Mouse (Mus musculus) G1E-ER4 (cell line): ENCODE results near the gene Papola. TPM values are rescaled to one million over a fixed set of nuclear protein-coding genes. Genes with fewer than 3 reads are reported as not detected.

Experiments used
- GATA1 ChIP-seq: IDR thresholded peaks from one replicate; pipeline ENCODE4 v1.8.0; 2012; ENCODE audit warnings: low read length, inconsistent platforms
- polyA plus RNA-seq: library from polyadenylated mRNA; stranded (reverse); fragments of >175 nt; gene quantifications from 2 replicates; pipeline ENCODE4 v1.2.3, GENCODE M21; 2012

The Papola gene
- 408 and 637 TPM in 2 replicates for polyA plus RNA-seq

GRCm38 (mm10) chr12:105784196-105784999 lies at the start of gene Papola:
Gene Papola, plus strand, starts transcription at chr12:105784694.
- no peak for TF ChIP-seq GATA1

DNA sequence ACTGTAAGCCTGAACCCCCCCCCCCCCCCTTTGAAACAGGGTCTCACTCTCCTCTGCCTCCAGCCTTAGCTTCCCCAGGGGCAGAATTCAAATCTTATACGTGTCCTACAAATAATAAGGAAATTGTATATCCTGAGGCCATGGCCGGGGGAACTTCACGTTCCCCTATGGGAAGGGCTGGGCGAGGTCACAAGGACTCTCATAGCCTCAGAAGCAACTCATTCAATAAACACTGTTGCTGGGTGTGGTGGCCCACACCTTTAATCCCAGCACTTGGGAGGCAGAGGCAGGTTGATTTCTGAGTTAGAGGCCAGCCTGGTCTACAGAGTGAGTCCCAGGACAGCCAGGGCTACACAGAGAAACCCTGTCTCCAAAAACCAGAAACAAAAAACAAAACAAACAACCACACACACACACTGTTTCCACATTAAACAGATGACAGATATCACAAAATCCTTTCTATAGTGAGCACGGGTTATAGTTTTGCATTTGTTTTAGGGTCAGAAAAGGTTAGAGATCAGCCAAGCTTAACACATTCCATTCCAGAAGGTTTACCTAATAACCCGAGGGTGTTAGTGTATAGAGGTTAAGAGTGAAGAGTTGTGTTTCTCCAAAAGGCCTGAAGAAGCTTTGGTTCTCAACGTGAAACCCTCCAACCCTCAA lies 49.1 kb upstream of the Papola start:
- no peak for TF ChIP-seq GATA1

DNA sequence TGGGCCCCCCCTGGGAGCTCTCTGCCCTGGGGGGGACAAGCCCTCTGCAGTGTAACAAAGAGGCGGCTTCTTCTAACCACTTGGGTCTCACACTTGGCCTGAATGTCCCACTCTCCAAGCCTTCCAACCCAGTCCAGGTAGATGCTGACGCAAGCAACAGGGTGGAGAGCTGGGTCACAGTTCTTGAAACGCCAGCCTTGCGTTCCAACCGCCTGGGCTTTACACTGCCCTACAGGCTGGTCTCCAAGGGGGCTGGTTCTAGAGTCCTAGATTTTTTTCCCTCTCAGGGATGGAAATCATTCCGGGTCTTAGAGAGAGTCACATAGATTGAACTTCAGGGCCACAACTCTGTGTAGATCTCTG lies 48.6 kb upstream of the Papola start:
- no peak for TF ChIP-seq GATA1

DNA sequence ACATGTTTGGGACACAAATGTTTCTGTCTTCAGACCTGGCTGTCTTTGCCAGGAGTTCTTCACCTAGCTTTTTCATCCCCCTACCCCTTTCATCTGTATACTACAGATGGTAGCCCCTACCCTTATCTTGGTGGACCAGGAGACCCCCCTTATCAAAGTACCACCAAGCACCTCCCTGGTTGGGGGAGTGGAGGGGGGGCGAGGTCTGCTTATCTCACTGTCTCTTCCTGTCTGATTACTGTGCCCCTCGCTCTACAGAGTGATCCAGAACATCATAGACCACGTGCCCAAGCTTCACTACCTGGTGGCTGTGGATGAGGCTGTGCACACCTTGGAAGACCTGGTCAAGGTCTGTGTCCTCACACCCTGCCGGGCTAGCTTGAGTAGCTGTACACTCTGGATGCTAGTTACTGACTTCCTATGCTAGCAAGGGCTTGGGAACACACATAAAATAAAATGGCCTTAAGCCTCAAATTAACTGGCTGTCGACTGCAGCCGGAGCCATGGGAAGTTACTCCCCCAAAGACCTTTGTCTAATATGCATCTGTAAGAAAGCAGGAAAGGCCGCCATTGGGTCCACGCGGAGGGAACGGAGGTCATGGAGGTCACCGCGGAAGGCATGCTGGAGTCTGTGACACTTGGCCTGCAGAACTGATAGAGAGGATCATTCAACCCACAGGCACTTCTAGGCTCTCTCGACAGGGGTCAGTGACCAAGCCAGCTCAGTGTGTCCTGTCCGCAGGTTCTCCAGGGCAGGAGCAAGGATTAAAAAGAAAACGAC lies 46.0 kb upstream of the Papola start:
- TF ChIP-seq GATA1 = no peak

- no peak for TF ChIP-seq GATA1
Measured at GRCm38 (mm10) chr12:105739656-105740055, 44.8 kb upstream of the Papola start.

GRCm38 (mm10) chr12:105748114-105748513 lies 36.4 kb upstream of the Papola start:
- TF ChIP-seq GATA1 = no peak

DNA sequence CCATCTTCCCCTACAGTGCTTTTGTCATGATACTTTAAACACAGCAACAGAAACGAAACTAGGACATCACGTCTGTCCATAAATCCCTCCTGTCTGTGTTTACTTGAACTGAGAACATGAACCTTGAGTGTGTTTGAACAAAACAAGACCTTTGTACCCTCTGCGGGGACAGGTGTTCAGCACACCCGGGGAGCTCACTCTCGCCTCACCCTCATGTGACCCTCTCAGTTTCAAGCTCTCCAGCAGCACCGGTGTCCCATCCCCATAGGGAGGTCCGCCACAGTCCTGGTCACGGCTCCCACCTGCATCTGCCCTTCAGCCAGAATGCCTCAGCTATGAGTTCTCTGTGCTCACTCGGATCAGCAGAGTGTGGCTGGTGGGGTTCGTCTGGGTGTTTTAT lies 30.7 kb upstream of the Papola start:
- TF ChIP-seq GATA1 = no peak

DNA sequence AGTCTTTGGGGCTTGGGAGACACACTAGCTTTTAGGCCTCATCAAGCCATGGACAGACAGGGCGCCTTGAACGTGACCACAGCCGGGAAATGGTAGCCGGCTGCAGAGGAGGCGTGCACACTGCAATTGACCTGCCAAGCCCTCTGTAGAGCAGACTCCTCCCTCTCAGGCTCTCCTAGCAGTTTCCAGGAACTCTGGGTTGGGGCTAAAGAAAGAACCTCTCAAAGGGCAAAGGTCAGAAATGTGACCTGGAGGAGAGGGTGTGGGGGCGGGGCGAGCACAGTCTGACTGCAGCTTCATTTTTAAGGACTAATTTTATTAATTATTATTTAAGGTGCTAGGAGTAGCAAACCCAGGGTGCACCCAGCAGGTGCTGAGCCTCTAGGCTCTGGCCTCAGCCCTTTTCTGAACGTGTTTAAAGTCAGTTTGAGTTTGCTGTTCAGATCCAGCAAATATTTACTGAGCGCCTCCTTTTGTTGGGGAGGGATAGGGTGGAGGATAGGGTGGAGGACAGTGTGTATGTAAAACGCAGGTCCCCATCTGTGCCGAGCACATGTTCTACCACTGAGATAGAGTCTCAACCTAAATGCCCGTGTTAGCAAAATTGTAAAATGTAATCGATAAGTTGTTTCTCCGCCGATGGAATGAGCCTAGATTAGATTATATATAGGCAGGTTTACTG lies 26.5 kb upstream of the Papola start:
- TF ChIP-seq GATA1 = no peak

- no peak for TF ChIP-seq GATA1
Measured at GRCm38 (mm10) chr12:105758911-105759310, 25.6 kb upstream of the Papola start.

DNA sequence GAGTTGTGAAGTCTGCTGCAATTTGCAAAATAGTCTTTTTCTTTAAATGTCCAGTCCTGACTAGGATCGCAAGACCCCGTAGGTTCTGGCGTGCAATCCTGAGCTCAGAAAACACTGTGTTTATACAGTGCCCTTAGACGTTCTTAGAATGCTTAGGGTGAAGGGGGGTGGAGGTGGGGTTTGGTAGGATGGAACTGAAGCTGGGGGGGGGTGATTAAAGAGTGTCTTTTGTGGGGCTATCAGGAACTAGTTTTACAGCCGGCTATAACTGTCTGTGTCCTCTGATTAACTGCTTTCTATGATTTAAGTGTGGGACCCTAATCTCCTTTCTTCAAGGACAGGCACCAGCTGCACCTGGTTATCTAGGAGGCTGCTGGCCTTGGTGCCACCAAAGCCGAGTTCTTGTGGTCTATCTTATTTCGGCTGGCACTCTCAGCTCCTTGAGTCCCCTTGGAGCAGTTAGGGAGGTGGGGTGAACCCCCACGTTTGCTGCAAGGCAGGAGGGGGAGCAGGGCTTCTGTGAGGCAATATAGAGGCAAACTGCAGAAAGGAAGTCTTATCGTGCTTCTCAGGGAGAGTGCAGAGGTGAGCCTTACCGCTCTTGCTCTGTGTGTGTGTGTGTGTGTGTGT lies 24.5 kb upstream of the Papola start:
- peak; percentile 92 for TF ChIP-seq GATA1

- TF ChIP-seq GATA1 = no peak
Measured at GRCm38 (mm10) chr12:105761171-105761570, 23.3 kb upstream of the Papola start.

- TF ChIP-seq GATA1 = no peak
Measured at GRCm38 (mm10) chr12:105761629-105762028, 22.9 kb upstream of the Papola start.

DNA sequence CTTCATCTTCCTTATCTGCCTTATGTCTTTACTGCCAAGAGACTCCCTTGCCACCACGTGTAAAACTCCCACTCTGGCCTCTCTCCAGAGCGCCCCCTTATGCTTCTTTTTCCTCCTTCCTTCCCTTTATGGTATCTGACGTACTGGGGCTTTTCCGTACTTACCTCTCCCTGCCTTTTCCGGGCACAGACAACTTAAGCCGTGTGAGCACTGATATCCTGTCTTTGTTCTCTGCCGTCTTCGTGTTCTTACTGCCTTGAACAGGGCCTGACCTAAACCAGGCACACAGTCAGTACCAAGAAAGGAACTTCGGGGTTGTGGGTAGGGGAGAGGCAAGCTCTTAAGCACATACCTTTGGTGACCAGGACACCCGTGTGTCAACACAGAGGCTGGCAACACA lies 14.8 kb upstream of the Papola start:
- TF ChIP-seq GATA1 = no peak

DNA sequence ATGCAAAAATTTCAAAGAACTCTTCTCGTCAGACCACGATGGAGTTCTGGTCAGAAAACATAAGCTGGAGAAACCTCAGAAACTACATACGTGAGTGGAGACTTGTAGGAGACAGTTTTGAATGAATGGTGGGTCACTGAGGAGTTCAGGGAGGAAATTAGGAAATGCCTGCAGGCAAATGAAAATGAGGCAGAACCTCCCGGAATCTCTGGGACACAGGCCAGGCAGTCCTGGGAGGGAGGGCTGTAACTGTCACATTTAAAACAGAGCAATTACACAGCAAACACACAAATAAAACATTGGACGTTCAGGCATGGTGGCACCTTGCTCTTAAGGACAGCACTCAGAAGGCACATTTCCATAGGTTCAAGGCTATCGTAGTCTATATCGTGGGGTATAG lies 9.6 kb upstream of the Papola start:
- no peak for TF ChIP-seq GATA1

GRCm38 (mm10) chr12:105777651-105778050 lies 6.8 kb upstream of the Papola start:
- no peak for TF ChIP-seq GATA1
